Mouse (Mus musculus): ENCODE data around the gene Creb5. TPM values are rescaled to one million over a fixed set of nuclear protein-coding genes. Genes with fewer than 3 reads are reported as not detected.
A peak's percentile ranks its signal among the peaks of the same experiment; 100 is the strongest.

Gene Creb5
- polyA plus RNA-seq (2011; ENCODE audit: insufficient read depth, insufficient read length, low read depth, missing spikeins), result 6.1 and 9.2 TPM in 2 replicates

GRCm38 (mm10) chr6:53287038-53287561, at the start of gene Creb5:
TSS of gene Creb5 (plus strand) at chr6:53287270.
- Histone ChIP-seq H3K9me3 (replicated peaks; ENCODE audit: control insufficient read depth, insufficient read depth, low read length, poor library complexity, severe bottlenecking) (peaks cover 4% of the 10 kb centered on the region; the same call in 1 of the 2 replicates), H3K36me3 (ENCODE audit: control insufficient read depth, insufficient read depth, low read length, poor library complexity, severe bottlenecking) (no peaks in the 10 kb centered on the region), H3K4me3 (ENCODE audit: low read depth, low read length) (peak within 1 kb of the TSS; percentile 79), H3K27me3 (ENCODE audit: control insufficient read depth, insufficient read depth, low read length, poor library complexity, severe bottlenecking) (peaks cover 17% of the 10 kb centered on the region), H3K27ac (ENCODE audit: insufficient read depth, low read length) (no peak within 1 kb of the TSS), H3K9ac (ENCODE audit: low read depth, poor library complexity, severe bottlenecking) (peak within 1 kb of the TSS; percentile 8; the same call in 1 of the 2 replicates), H3K4me1 (ENCODE audit: control insufficient read depth, insufficient read depth, low read length) (no peaks in the 10 kb centered on the region)
- no peak for TF ChIP-seq CTCF (IDR thresholded peaks at IDR 0.05; ENCODE audit: low read depth, low read length)

DNA sequence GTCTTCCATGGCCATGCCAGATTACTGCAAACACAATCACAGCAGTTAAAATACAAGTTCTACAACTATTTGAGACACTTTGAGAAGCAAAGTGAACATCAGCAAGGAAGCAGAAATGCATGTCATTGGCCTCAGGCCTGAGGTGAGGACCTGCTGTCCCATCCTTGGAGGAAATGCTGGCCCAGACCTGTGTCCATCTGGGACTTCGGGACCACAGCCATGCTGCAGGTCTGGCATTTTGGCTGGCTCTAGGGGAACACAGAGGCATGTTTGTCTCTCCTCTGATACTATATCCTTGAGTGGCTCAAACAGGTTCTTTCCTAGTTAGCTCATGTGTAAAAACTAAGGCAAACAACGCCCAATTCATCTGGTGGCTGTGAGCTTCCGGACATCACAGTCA, 27.2 kb upstream of the Creb5 start:
- Histone ChIP-seq H3K27ac (ENCODE audit: insufficient read depth, low read length) (no peak overlapping the region), H3K27me3 (ENCODE audit: control insufficient read depth, insufficient read depth, low read length, poor library complexity, severe bottlenecking) (no peaks in the 10 kb centered on the region), H3K4me3 (ENCODE audit: low read depth, low read length) (no peak overlapping the region), H3K9ac (ENCODE audit: low read depth, poor library complexity, severe bottlenecking) (no peak overlapping the region), H3K9me3 (replicated peaks; ENCODE audit: control insufficient read depth, insufficient read depth, low read length, poor library complexity, severe bottlenecking) (no peaks in the 10 kb centered on the region), H3K36me3 (ENCODE audit: control insufficient read depth, insufficient read depth, low read length, poor library complexity, severe bottlenecking) (no peaks in the 10 kb centered on the region), H3K4me1 (ENCODE audit: control insufficient read depth, insufficient read depth, low read length) (no peaks in the 10 kb centered on the region)
- no peak for TF ChIP-seq CTCF (IDR thresholded peaks at IDR 0.05; ENCODE audit: low read depth, low read length)
- no peak for TF ChIP-seq EP300 (IDR thresholded peaks at IDR 0.05; ENCODE audit: insufficient read depth, low read depth, low read length)
- no peak for TF ChIP-seq POLR2A (IDR thresholded peaks at IDR 0.05; ENCODE audit: insufficient read depth, low read length)

GRCm38 (mm10) chr6:53262401-53262800, 24.7 kb upstream of the Creb5 start:
- TF ChIP-seq CTCF (IDR thresholded peaks at IDR 0.05; ENCODE audit: low read depth, low read length) (no peak), EP300 (IDR thresholded peaks at IDR 0.05; ENCODE audit: insufficient read depth, low read depth, low read length) (no peak), POLR2A (IDR thresholded peaks at IDR 0.05; ENCODE audit: insufficient read depth, low read length) (no peak)
- no peaks in the 10 kb centered on the region for H3K9me3 ChIP-seq (replicated peaks; ENCODE audit: control insufficient read depth, insufficient read depth, low read length, poor library complexity, severe bottlenecking)
- no peaks in the 10 kb centered on the region for H3K27me3 ChIP-seq (ENCODE audit: control insufficient read depth, insufficient read depth, low read length, poor library complexity, severe bottlenecking)

DNA sequence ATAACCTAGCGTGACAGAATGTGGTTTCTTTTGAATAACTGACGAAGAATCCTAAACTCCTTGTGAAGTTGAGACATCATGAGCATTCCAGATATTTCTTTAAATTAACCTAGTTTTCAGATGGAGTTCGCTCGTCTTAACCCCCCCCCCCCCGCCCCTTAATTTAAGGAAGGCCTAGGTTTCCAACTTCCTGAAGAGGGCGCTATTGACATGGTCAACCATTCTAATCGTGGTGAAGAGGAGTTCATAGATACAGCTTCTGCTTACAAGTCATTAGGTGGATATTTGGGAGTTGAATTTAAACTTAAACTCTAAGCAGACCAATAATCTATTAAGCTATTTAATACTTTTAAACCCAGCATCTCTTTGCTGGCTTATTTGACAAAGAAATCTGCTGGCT, 20.0 kb upstream of the Creb5 start:
- Histone ChIP-seq H3K9me3 (replicated peaks; ENCODE audit: control insufficient read depth, insufficient read depth, low read length, poor library complexity, severe bottlenecking) (no peaks in the 10 kb centered on the region), H3K4me3 (ENCODE audit: low read depth, low read length) (no peak overlapping the region), H3K9ac (ENCODE audit: low read depth, poor library complexity, severe bottlenecking) (no peak overlapping the region), H3K4me1 (ENCODE audit: control insufficient read depth, insufficient read depth, low read length) (no peaks in the 10 kb centered on the region), H3K27me3 (ENCODE audit: control insufficient read depth, insufficient read depth, low read length, poor library complexity, severe bottlenecking) (no peaks in the 10 kb centered on the region), H3K36me3 (ENCODE audit: control insufficient read depth, insufficient read depth, low read length, poor library complexity, severe bottlenecking) (no peaks in the 10 kb centered on the region), H3K27ac (ENCODE audit: insufficient read depth, low read length) (no peak overlapping the region)
- TF ChIP-seq CTCF (IDR thresholded peaks at IDR 0.05; ENCODE audit: low read depth, low read length) (no peak), POLR2A (IDR thresholded peaks at IDR 0.05; ENCODE audit: insufficient read depth, low read length) (no peak)

More at GRCm38 (mm10) chr6:53262401-53262800, 24.7 kb upstream of the Creb5 start:
- H3K9ac ChIP-seq (ENCODE audit: low read depth, poor library complexity, severe bottlenecking), result no peak overlapping the region
- H3K27ac ChIP-seq (ENCODE audit: insufficient read depth, low read length), result no peak overlapping the region
- H3K4me1 ChIP-seq (ENCODE audit: control insufficient read depth, insufficient read depth, low read length), result no peaks in the 10 kb centered on the region
- H3K4me3 ChIP-seq (ENCODE audit: low read depth, low read length), result no peak overlapping the region
- no peaks in the 10 kb centered on the region for H3K36me3 ChIP-seq (ENCODE audit: control insufficient read depth, insufficient read depth, low read length, poor library complexity, severe bottlenecking)

- Histone ChIP-seq H3K4me3 (ENCODE audit: low read depth, low read length) (no peak overlapping the region), H3K9me3 (replicated peaks; ENCODE audit: control insufficient read depth, insufficient read depth, low read length, poor library complexity, severe bottlenecking) (no peaks in the 10 kb centered on the region), H3K4me1 (ENCODE audit: control insufficient read depth, insufficient read depth, low read length) (no peaks in the 10 kb centered on the region), H3K36me3 (ENCODE audit: control insufficient read depth, insufficient read depth, low read length, poor library complexity, severe bottlenecking) (no peaks in the 10 kb centered on the region), H3K27ac (ENCODE audit: insufficient read depth, low read length) (no peak overlapping the region), H3K9ac (ENCODE audit: low read depth, poor library complexity, severe bottlenecking) (no peak overlapping the region), H3K27me3 (ENCODE audit: control insufficient read depth, insufficient read depth, low read length, poor library complexity, severe bottlenecking) (no peaks in the 10 kb centered on the region)
- TF ChIP-seq CTCF (IDR thresholded peaks at IDR 0.05; ENCODE audit: low read depth, low read length) (no peak), EP300 (IDR thresholded peaks at IDR 0.05; ENCODE audit: insufficient read depth, low read depth, low read length) (no peak), POLR2A (IDR thresholded peaks at IDR 0.05; ENCODE audit: insufficient read depth, low read length) (no peak)
Measured at GRCm38 (mm10) chr6:53267732-53268505, 19.2 kb upstream of the Creb5 start.

- TF ChIP-seq CTCF (IDR thresholded peaks at IDR 0.05; ENCODE audit: low read depth, low read length) (no peak), POLR2A (IDR thresholded peaks at IDR 0.05; ENCODE audit: insufficient read depth, low read length) (no peak), EP300 (IDR thresholded peaks at IDR 0.05; ENCODE audit: insufficient read depth, low read depth, low read length) (no peak)
- Histone ChIP-seq H3K4me1 (ENCODE audit: control insufficient read depth, insufficient read depth, low read length) (no peaks in the 10 kb centered on the region), H3K27ac (ENCODE audit: insufficient read depth, low read length) (no peak overlapping the region), H3K4me3 (ENCODE audit: low read depth, low read length) (no peak overlapping the region), H3K9ac (ENCODE audit: low read depth, poor library complexity, severe bottlenecking) (no peak overlapping the region), H3K9me3 (replicated peaks; ENCODE audit: control insufficient read depth, insufficient read depth, low read length, poor library complexity, severe bottlenecking) (no peaks in the 10 kb centered on the region), H3K27me3 (ENCODE audit: control insufficient read depth, insufficient read depth, low read length, poor library complexity, severe bottlenecking) (no peaks in the 10 kb centered on the region), H3K36me3 (ENCODE audit: control insufficient read depth, insufficient read depth, low read length, poor library complexity, severe bottlenecking) (no peaks in the 10 kb centered on the region)
Measured at GRCm38 (mm10) chr6:53271216-53271615, 15.9 kb upstream of the Creb5 start.

Measured in ES-Bruce4 (cell line).